Mouse (Mus musculus) myocyte (in vitro differentiated cells): ENCODE results near the gene Kcnk7. TPM values are rescaled to one million over a fixed set of nuclear protein-coding genes. Genes with fewer than 3 reads are reported as not detected.

Experiments
- H3K27me3 ChIP-seq: one replicate; pipeline ENCODE4 v1.6.1; 2011; ENCODE audit not compliant: control insufficient read depth, insufficient read depth, insufficient read length
- H3K36me3 ChIP-seq: one replicate; pipeline ENCODE4 v1.6.1; 2011; ENCODE audit not compliant: control insufficient read depth, insufficient read depth
- H3K4me2 ChIP-seq: one replicate; pipeline ENCODE4 v1.6.1; 2011; ENCODE audit warnings: low read depth, control low read depth
- H3K4me3 ChIP-seq: one replicate; pipeline ENCODE4 v1.5.1; 2011; ENCODE audit warnings: mild to moderate bottlenecking, control low read depth, moderate library complexity
- H3K79me2 ChIP-seq: one replicate; pipeline ENCODE4 v1.6.1; 2011; ENCODE audit not compliant: control insufficient read depth, insufficient read depth
- H3ac ChIP-seq: one replicate; pipeline ENCODE4 v1.6.1; 2011; ENCODE audit not compliant: control insufficient read depth, insufficient read length
- CEBPB ChIP-seq: IDR thresholded peaks from 2 replicates; pipeline ENCODE4 v1.6.1; 2011; ENCODE audit warnings: mild to moderate bottlenecking, moderate library complexity; ENCODE audit not compliant: poor library complexity, insufficient read depth, severe bottlenecking
- E2F4 ChIP-seq: IDR thresholded peaks from one replicate; pipeline ENCODE4 v1.6.1; 2011; ENCODE audit warnings: mild to moderate bottlenecking, control low read depth, moderate library complexity; ENCODE audit not compliant: insufficient read depth
- MAX ChIP-seq: IDR thresholded peaks from one replicate; pipeline ENCODE4 v1.6.1; 2011; ENCODE audit warnings: low read depth, mild to moderate bottlenecking, control low read depth
- MYOD1 ChIP-seq, 3 experiments: IDR thresholded peaks; one replicate each; pipeline ENCODE4 v1.6.1; 2011; ENCODE audit warnings: control low read depth in 2 of 3, low read depth in 2 of 3, mild to moderate bottlenecking in 2 of 3, moderate library complexity in 1 of 3; ENCODE audit not compliant: insufficient read length in 2 of 3, control insufficient read depth in 1 of 3
- MYOG ChIP-seq, 3 experiments: IDR thresholded peaks; one replicate each; pipeline ENCODE4 v1.6.1; 2011; ENCODE audit warnings: control low read depth in 2 of 3, low read depth in 2 of 3, mild to moderate bottlenecking in 2 of 3; ENCODE audit not compliant: insufficient read length in 2 of 3, control insufficient read depth in 1 of 3, insufficient read depth in 1 of 3
- POLR2A ChIP-seq: IDR thresholded peaks from one replicate; pipeline ENCODE4 v1.6.1; 2011; ENCODE audit warnings: low read depth, mild to moderate bottlenecking, control low read depth, moderate library complexity; ENCODE audit not compliant: insufficient read length
- POLR2AphosphoS2 ChIP-seq: IDR thresholded peaks from one replicate; pipeline ENCODE4 v1.6.1; 2011; ENCODE audit warnings: low read depth, control low read depth; ENCODE audit not compliant: insufficient read length
- REST ChIP-seq: IDR thresholded peaks from one replicate; pipeline ENCODE4 v1.6.1; 2011; ENCODE audit warnings: mild to moderate bottlenecking, control low read depth, moderate library complexity; ENCODE audit not compliant: insufficient read depth, insufficient read length
- SRF ChIP-seq: IDR thresholded peaks from one replicate; pipeline ENCODE4 v1.6.1; 2011; ENCODE audit warnings: low read depth; ENCODE audit not compliant: control insufficient read depth, insufficient read length
- TCF12 ChIP-seq: IDR thresholded peaks from one replicate; pipeline ENCODE4 v1.6.1; 2011; ENCODE audit warnings: mild to moderate bottlenecking, control low read depth; ENCODE audit not compliant: poor library complexity, insufficient read depth, severe bottlenecking
- TCF3 ChIP-seq: IDR thresholded peaks from one replicate; pipeline ENCODE4 v1.6.1; 2011; ENCODE audit warnings: low read depth, control low read depth; ENCODE audit not compliant: insufficient read length
- USF1 ChIP-seq: IDR thresholded peaks from one replicate; pipeline ENCODE4 v1.6.1; 2011; ENCODE audit warnings: low read depth, mild to moderate bottlenecking, control low read depth, moderate library complexity
- polyA plus RNA-seq: library from polyadenylated mRNA; unstranded; fragments of >200 nt; fragmentation: generic; extraction: Trizol; gene quantifications from one replicate; pipeline ENCODE4 v1.2.1, GENCODE M21; 2012; ENCODE audit warnings: missing spikeins

Gene Kcnk7
- polyA plus RNA-seq, 1 experiment = 0.12 TPM

- Histone ChIP-seq H3K79me2 (peaks cover 27% of the 10 kb centered on the region), H3K36me3 (peaks cover 36% of the 10 kb centered on the region), H3K4me2 (no peak overlapping the region), H3K27me3 (no peaks in the 10 kb centered on the region), H3K4me3 (no peak overlapping the region), H3ac (no peak overlapping the region)
- TF ChIP-seq MAX (no peak), POLR2AphosphoS2 (no peak), TCF3 (no peak), E2F4 (no peak), MYOD1 (IDR thresholded peaks at IDR 0.05; ENCODE audit: control insufficient read depth in 1 of 3, insufficient read length in 2 of 3, low read depth in 2 of 3) (peak; percentile 9 to 90 (median 72)), SRF (no peak), CEBPB (no peak), MYOG (IDR thresholded peaks at IDR 0.05; ENCODE audit: control insufficient read depth in 1 of 3, insufficient read depth in 1 of 3, insufficient read length in 2 of 3, low read depth in 2 of 3) (peak in 2 of 3 experiments; percentile 56 to 88)
These were observed 5.9 kb downstream of the Kcnk7 start for GRCm38 (mm10) chr19:5710068-5710467.

GRCm38 (mm10) chr19:5710581-5710980 is 6.4 kb downstream of the Kcnk7 start:
- H3K27me3 ChIP-seq = no peaks in the 10 kb centered on the region
- peaks cover 36% of the 10 kb centered on the region for H3K36me3 ChIP-seq
- H3ac ChIP-seq = no peak overlapping the region
- H3K4me2 ChIP-seq = no peak overlapping the region
- peaks cover 27% of the 10 kb centered on the region for H3K79me2 ChIP-seq
- no peak overlapping the region for H3K4me3 ChIP-seq
- TF ChIP-seq POLR2A (no peak), MAX (no peak), TCF12 (no peak), POLR2AphosphoS2 (no peak), E2F4 (no peak), USF1 (no peak), MYOD1 (IDR thresholded peaks at IDR 0.05; ENCODE audit: control insufficient read depth in 1 of 3, insufficient read length in 2 of 3, low read depth in 2 of 3) (no peak), CEBPB (no peak), TCF3 (no peak), MYOG (IDR thresholded peaks at IDR 0.05; ENCODE audit: control insufficient read depth in 1 of 3, insufficient read depth in 1 of 3, insufficient read length in 2 of 3, low read depth in 2 of 3) (no peak), SRF (no peak), REST (no peak)

DNA sequence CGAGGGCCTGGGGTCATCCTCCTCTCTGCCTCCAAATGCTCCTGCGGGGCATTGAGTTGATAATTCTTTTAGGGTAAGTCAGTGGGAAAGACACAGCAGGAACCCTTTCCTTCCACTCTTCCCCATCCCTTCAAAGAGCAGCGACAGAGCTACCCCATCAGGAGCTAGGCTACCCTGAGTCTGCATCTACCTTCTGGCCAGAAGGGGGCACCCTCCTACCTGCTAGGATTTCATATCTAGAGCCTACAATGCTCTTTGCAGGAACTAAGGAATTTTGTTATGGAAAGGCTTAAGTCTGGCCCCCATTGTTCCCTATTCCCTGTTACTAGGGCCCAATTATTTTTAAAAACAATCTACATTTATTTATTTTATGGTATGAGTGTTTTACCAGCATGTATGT is 7.1 kb downstream of the Kcnk7 start:
- no peak overlapping the region for H3ac ChIP-seq
- H3K79me2 ChIP-seq = peaks cover 27% of the 10 kb centered on the region
- H3K27me3 ChIP-seq = no peaks in the 10 kb centered on the region
- H3K4me3 ChIP-seq = no peak overlapping the region
- no peak overlapping the region for H3K4me2 ChIP-seq
- H3K36me3 ChIP-seq = peaks cover 36% of the 10 kb centered on the region
- TF ChIP-seq TCF3 (no peak), MYOG (IDR thresholded peaks at IDR 0.05; ENCODE audit: control insufficient read depth in 1 of 3, insufficient read depth in 1 of 3, insufficient read length in 2 of 3, low read depth in 2 of 3) (no peak), E2F4 (no peak), CEBPB (no peak), POLR2AphosphoS2 (no peak), SRF (no peak), REST (no peak), POLR2A (no peak), MAX (no peak), MYOD1 (IDR thresholded peaks at IDR 0.05; ENCODE audit: control insufficient read depth in 1 of 3, insufficient read length in 2 of 3, low read depth in 2 of 3) (no peak), TCF12 (no peak), USF1 (no peak)

GRCm38 (mm10) chr19:5711907-5712460 is 7.8 kb downstream of the Kcnk7 start:
- H3ac ChIP-seq = no peak overlapping the region
- TF ChIP-seq POLR2A = no peak
- no peak for TF ChIP-seq REST
- TF ChIP-seq MYOD1 (IDR thresholded peaks at IDR 0.05; ENCODE audit: control insufficient read depth in 1 of 3, insufficient read length in 2 of 3, low read depth in 2 of 3) = no peak
- no peak for TF ChIP-seq MYOG (IDR thresholded peaks at IDR 0.05; ENCODE audit: control insufficient read depth in 1 of 3, insufficient read depth in 1 of 3, insufficient read length in 2 of 3, low read depth in 2 of 3)
- TF ChIP-seq SRF = no peak
- no peak for TF ChIP-seq TCF3
- no peak for TF ChIP-seq TCF12
- no peak for TF ChIP-seq POLR2AphosphoS2
- no peak for TF ChIP-seq CEBPB
- no peak for TF ChIP-seq MAX
- no peak for TF ChIP-seq E2F4
- TF ChIP-seq USF1 = no peak

More at GRCm38 (mm10) chr19:5711907-5712460, 7.8 kb downstream of the Kcnk7 start:
- Histone ChIP-seq H3K4me3 (no peak overlapping the region), H3K4me2 (no peak overlapping the region), H3K27me3 (no peaks in the 10 kb centered on the region), H3K79me2 (peaks cover 27% of the 10 kb centered on the region), H3K36me3 (peaks cover 41% of the 10 kb centered on the region)
